Mouse (Mus musculus) bone marrow macrophage, adult 2 months (primary cell): Measurements from ENCODE around the gene Nfil3.

Experiments used
- CTCF ChIP-seq: IDR thresholded peaks from 2 replicates; pipeline ENCODE4 v1.5.1; 2012; ENCODE audit warnings: low read depth, mild to moderate bottlenecking, low read length, moderate library complexity
- POLR2A ChIP-seq: IDR thresholded peaks from 2 replicates; pipeline ENCODE4 v1.6.1; 2012; ENCODE audit warnings: mild to moderate bottlenecking, low read depth, low read length, borderline replicate concordance

GRCm38 (mm10) chr13:52979331-52980051 is 1.4 kb downstream of the Nfil3 start:
- no peak for TF ChIP-seq CTCF
- no peak for TF ChIP-seq POLR2A
